Mouse (Mus musculus): ENCODE data around the gene Ezr.

- no peak for TF ChIP-seq CTCF (IDR thresholded peaks at IDR 0.05; ENCODE audit: low read depth, low read length)
- TF ChIP-seq POLR2A (IDR thresholded peaks at IDR 0.05; ENCODE audit: insufficient read depth, low read length): no peak
These were observed 3.6 kb downstream of the Ezr start for GRCm38 (mm10) chr17:6778771-6779509.

All from ES-Bruce4 (cell line).